Mouse (Mus musculus): ENCODE measurements at regions not wholly inside any gene's neighbourhood (a gene's known extent, or its start where the extent isn't known, plus 50 kb on each side); places are given as distances from the start of the nearest gene placed in this dataset.

DNA sequence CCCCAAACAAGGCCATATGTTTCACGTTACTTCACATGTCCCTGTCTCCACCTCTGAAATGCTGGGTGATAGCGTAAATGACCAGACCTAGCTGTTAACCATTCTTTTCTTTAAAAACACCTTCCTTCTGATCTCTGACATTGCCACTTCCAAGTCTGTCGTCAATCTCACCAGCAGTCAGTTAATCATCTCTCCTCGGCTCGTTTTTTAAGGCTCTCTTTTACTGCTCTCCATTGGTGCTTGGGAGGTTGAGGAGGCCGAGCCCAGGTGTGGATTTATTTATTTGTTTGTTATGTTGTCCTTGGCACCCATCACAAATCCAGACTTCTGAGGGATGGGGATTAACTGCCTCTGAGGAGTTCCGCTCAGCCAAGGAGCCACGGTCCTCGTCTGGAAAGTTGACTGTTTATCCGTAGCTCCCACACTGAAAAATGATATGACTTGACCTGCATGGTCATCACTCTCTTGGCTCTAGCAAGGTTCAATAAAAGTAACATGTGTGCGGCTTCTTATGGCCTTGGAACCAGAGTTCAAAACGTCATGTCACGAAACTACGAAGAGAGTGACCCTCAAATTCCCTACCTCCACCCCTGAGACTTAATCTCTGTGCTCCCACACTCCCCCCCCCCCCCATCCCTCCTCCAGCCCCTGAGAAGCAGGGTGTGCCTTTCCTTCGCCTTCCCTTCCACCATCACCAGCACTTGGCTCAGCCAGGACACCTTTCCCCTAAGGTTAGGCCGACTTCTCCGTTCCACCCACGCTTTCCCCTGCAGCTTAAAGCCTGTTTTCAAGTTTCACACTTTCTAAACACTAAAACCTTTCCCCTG, 60.6 kb downstream of the Cox18 start:
- TF ChIP-seq POLR2A (IDR thresholded peaks at IDR 0.05; ENCODE audit: borderline replicate concordance, insufficient read depth, low read length): no peak
- no peak for TF ChIP-seq CTCF (IDR thresholded peaks at IDR 0.05; ENCODE audit: borderline replicate concordance, insufficient read depth, low read depth, low read length)
